Mouse (Mus musculus) heart, embryonic 13.5 days (tissue): ENCODE measurements around the gene Xpr1. TPM values are rescaled to one million over a fixed set of nuclear protein-coding genes. Genes with fewer than 3 reads are reported as not detected.
"Not testable (repeated sequence)": the region's sequence is repeated elsewhere in the genome, so short reads cannot be mapped to it uniquely, and the experiment has no call there.

ENCODE experiments used
- ATAC-seq: fragments of 200-750 bp; cut with Nextera tagmentation; 2 replicates; pipeline ENCODE4 v1.8.0; 2017; ENCODE audit warnings: moderate TSS enrichment; ENCODE audit not compliant: insufficient number of reproducible peaks, low FRiP score, low TSS enrichment; ENCODE audit errors: extremely low read depth
- H3K27ac ChIP-seq: fragments of 300-500 bp; sonication (generic); replicated peaks from 2 replicates; pipeline ENCODE4 v1.5.1; 2015; ENCODE audit warnings: moderate library complexity, mild to moderate bottlenecking, inconsistent platforms
- H3K27me3 ChIP-seq: fragments of 300-500 bp; sonication (generic); replicated peaks from 2 replicates; pipeline ENCODE4 v1.6.1; 2015; ENCODE audit warnings: mild to moderate bottlenecking, inconsistent platforms
- H3K36me3 ChIP-seq: fragments of 300-500 bp; sonication (generic); 2 replicates; pipeline ENCODE4 v1.6.1; 2015; ENCODE audit warnings: mild to moderate bottlenecking, inconsistent platforms
- H3K4me1 ChIP-seq: fragments of 300-500 bp; sonication (generic); 2 replicates; pipeline ENCODE4 v1.6.1; 2015; ENCODE audit warnings: inconsistent platforms
- H3K4me2 ChIP-seq: fragments of 300-500 bp; sonication (generic); 2 replicates; pipeline ENCODE4 v1.6.1; 2015; ENCODE audit warnings: inconsistent platforms, mild to moderate bottlenecking, moderate library complexity
- H3K4me3 ChIP-seq: fragments of 300-500 bp; sonication (generic); 2 replicates; pipeline ENCODE4 v1.5.1; 2015; ENCODE audit warnings: moderate library complexity, mild to moderate bottlenecking, inconsistent platforms
- H3K9ac ChIP-seq: fragments of 300-500 bp; sonication (generic); 2 replicates; pipeline ENCODE4 v1.6.1; 2015; ENCODE audit warnings: inconsistent platforms, mild to moderate bottlenecking, moderate library complexity
- H3K9me3 ChIP-seq: fragments of 300-500 bp; sonication (generic); 2 replicates; pipeline ENCODE4 v1.6.1; 2016; ENCODE audit warnings: inconsistent platforms
- WGBS: fragments of 180-500 bp; shearing (Covaris S2); methylation state at CpG from one replicate; pipeline ENCODE4 v1.1.7; 2015; ENCODE audit warnings: mixed read lengths; 5-methylcytosine and 5-hydroxymethylcytosine counted together
- polyA plus RNA-seq: library from polyadenylated mRNA; unstranded; fragments of >200 nt; fragmentation: Nextera tagmentation; extraction: Ambion mirVana; gene quantifications from 2 replicates; pipeline ENCODE4 v1.2.1, GENCODE M21; 2015

Gene Xpr1
- polyA plus RNA-seq, 1 experiment from 2014 or later: 9.5 TPM

DNA sequence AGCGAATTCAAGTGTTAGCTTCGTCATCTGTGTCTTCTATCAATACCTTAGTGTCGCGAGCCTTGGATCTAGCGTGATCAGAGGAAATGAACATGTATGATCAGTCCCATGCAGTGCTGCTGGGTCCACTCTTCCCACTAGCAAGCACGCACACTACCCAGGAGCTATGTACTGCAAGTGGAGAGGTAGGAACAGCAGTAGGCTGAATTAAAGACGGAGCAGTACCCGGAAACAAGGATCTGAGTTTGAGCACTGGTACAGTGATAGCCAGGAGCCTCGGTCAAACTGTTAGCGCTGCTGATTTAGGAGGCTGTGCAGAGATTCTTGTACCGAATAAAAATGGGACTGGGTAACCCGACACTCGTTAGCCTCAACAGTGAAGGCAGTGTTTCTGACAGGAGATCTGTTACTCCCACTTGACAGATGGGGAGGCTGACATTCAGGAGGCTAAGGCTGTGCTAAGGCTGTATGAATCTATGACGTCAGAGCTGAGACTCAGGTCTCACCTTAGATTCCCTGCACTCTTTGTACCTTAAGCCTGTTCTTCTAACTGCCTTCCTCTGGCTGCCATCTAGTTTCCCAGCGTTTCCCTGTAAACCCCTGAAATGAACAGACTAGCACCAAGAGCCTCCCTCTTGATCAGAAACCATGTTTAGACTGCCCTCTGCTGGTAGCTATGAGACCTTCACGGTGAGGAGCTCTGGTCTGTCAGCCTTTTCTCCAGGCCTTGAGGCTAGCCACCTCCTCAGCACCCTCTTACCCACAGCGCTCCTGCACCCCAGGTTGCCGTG is 136.0 kb downstream of the Xpr1 start:
- H3K27ac ChIP-seq: no peak overlapping the region

DNA sequence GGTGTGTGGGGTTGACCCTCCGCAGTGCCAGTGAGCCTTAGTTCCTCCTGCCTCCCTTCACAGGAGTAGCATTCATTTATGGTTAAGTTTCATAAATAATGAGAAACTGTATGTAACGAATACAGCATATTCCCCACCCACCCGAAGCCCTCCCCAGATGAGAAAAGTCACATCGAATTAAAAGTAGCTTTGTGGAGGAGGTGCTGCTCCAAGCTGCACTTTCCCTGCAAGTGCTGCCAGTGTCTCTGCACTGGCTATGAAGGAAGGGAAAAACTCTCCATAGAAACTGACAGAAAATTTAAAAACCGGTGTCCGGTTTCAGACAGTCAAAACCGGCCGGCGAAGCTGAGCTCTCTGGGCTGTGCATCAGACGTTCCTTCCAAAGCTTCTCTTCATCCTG is 136.9 kb downstream of the Xpr1 start:
- peaks cover 16% of the 10 kb centered on the region for H3K4me1 ChIP-seq
- no peak for ATAC-seq
- no peak overlapping the region for H3K4me2 ChIP-seq
- H3K9me3 ChIP-seq: no peaks in the 10 kb centered on the region
- no peaks in the 10 kb centered on the region for H3K27me3 ChIP-seq
- 69% methylated on average over 10 of the region's 10 CpGs for WGBS
- H3K36me3 ChIP-seq: peaks cover 36% of the 10 kb centered on the region
- H3K27ac ChIP-seq: no peak overlapping the region
- no peak overlapping the region for H3K9ac ChIP-seq
- H3K4me3 ChIP-seq: no peak overlapping the region

More for the DNA sequence above, 136.0 kb downstream of the Xpr1 start:
- Histone ChIP-seq H3K4me3 (no peak overlapping the region), H3K9ac (no peak overlapping the region), H3K4me1 (peaks cover 16% of the 10 kb centered on the region), H3K27me3 (no peaks in the 10 kb centered on the region), H3K9me3 (no peaks in the 10 kb centered on the region), H3K4me2 (no peak overlapping the region), H3K36me3 (peaks cover 44% of the 10 kb centered on the region)
- no peak; the same call in 1 of the 2 replicates for ATAC-seq
- WGBS: 52% methylated on average over 18 of the region's 18 CpGs

DNA sequence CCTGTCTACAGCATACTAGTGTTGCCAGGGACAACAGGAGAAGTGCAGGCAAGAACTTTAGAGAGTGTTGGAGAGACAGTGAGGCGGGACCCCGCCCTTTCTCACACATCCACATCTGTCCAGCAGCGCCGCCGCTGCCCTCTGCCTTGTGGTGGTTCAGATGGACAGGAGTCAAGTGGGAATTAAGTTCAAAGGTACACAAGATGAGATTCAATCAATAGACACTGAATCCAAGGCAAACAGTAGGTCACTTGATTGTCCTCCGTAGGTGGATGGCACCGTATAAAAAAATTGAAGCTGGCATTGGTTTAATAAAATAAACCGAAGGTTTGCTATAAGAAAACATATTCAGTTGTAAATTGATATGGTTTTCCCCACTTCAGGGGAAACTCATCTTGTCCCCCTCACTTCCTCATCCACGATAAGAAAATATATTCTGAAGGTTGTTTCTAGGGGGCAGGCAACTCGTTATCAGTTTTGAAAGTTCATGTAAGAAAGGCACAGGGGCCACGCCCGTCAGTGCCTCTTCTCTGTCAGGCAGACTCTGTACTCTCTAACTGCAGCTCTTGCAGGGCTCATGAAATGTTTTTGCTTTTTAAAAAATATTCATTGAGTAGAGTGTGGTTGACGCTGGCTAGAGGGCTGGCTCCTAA is 140.7 kb downstream of the Xpr1 start:
- H3K9ac ChIP-seq: no peak overlapping the region
- peaks cover 20% of the 10 kb centered on the region for H3K36me3 ChIP-seq
- no peak overlapping the region for H3K27ac ChIP-seq
- H3K4me1 ChIP-seq: peaks cover 20% of the 10 kb centered on the region
- no peak for ATAC-seq
- H3K4me3 ChIP-seq: no peak overlapping the region
- H3K9me3 ChIP-seq: no peaks in the 10 kb centered on the region
- no peaks in the 10 kb centered on the region for H3K27me3 ChIP-seq
- WGBS: 62% methylated on average over 13 of the region's 13 CpGs
- no peak overlapping the region for H3K4me2 ChIP-seq

DNA sequence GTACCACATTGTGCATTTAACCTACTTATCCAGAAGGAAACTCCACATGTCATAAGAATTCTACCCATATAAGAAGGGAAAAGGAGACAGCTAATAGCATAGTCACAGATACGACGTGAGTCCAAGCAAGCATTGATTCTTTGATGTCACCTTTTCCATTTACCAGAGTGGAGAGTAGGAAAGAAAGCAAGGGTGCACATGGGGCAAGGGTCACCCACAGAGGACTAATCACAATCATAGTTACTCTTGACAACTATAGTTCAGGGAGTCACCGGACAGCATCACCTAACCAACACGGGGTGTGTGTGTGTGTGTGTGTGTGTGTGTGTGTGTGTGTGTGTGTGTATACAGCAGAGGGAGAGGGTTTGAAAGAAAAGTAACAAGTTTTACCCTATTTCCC is 141.4 kb downstream of the Xpr1 start:
- no peak overlapping the region for H3K4me3 ChIP-seq
- peaks cover 16% of the 10 kb centered on the region for H3K36me3 ChIP-seq
- no peak for ATAC-seq
- H3K27ac ChIP-seq: no peak overlapping the region
- no peak overlapping the region for H3K9ac ChIP-seq
- no peaks in the 10 kb centered on the region for H3K27me3 ChIP-seq
- no peaks in the 10 kb centered on the region for H3K9me3 ChIP-seq
- WGBS: 79% methylated on average over 4 of the region's 4 CpGs
- peaks cover 20% of the 10 kb centered on the region for H3K4me1 ChIP-seq
- no peak overlapping the region for H3K4me2 ChIP-seq

DNA sequence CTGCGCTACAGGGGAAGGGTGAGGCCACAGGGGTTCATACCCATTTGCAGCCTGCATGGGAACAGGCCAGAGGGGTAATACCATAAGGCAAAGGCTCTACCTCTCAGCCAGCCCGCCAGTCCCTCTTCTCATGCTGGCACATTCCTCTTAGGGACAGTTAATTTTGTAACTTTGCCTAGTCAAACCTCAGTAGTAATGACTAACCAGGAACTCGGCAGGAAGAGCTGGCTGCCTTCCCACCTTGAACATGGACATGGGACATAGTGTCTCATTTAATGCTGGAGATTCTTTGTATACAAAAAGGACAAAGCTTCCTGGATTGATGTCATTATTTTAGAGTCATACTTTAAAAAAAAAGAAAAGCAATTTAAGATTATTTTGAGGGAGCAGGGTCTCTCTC is 142.2 kb downstream of the Xpr1 start:
- peaks cover 9% of the 10 kb centered on the region; the same call in 1 of the 2 replicates for H3K36me3 ChIP-seq
- no peaks in the 10 kb centered on the region for H3K9me3 ChIP-seq
- no peak overlapping the region for H3K4me3 ChIP-seq
- 79% methylated on average over 3 of the region's 3 CpGs for WGBS
- no peak for ATAC-seq
- no peak overlapping the region for H3K4me2 ChIP-seq
- peaks cover 20% of the 10 kb centered on the region for H3K4me1 ChIP-seq
- H3K27me3 ChIP-seq: no peaks in the 10 kb centered on the region
- H3K27ac ChIP-seq: no peak overlapping the region
- H3K9ac ChIP-seq: no peak overlapping the region

DNA sequence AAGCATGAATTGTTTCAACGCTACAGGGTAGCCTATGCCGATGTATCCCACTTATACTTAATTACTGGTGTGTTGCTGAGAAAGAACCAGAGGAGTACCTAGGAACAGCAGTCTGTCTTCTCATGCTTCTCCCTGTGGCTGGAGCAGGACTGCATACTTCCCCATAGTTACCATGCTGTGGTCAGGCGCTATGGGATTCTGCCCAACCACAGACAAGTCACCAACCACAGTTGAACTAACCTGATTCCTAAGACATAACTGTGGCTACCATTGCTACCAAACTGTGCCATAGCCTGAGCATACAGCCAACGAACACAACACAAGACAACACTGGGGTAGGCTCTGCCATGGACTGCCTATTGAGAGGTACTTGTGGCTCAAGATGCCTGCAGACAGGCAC is 144.3 kb downstream of the Xpr1 start:
- no peak for ATAC-seq
- Histone ChIP-seq H3K4me1 (peaks cover 17% of the 10 kb centered on the region), H3K4me2 (no peak overlapping the region), H3K27ac (no peak overlapping the region), H3K4me3 (no peak overlapping the region), H3K36me3 (no peaks in the 10 kb centered on the region), H3K9ac (no peak overlapping the region), H3K27me3 (no peaks in the 10 kb centered on the region), H3K9me3 (no peaks in the 10 kb centered on the region)
- 81% methylated on average over 4 of the region's 4 CpGs for WGBS

DNA sequence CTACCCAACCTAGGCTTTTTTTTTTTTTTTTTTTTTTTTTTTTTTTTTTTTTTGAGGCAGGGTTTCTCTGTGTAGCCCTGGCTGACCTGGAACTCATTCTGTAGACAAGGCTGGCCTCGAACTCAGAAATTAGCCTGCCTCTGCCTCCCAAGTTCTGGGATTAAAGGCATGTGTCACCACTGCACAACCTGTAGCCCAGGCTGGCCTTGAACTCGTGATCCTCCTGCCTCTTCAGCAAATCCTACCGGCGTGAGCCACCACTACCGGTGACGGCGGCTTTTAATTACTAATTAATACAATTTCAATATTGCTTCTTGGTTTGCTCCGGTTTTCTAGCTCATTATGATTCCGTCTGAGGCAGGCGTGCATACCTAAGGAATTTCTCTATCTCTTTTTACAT is 154.7 kb downstream of the Xpr1 start:
- H3K36me3 ChIP-seq, H3K27me3 ChIP-seq, H3K4me3 ChIP-seq, H3K4me2 ChIP-seq, H3K27ac ChIP-seq, H3K9me3 ChIP-seq, H3K4me1 ChIP-seq, H3K9ac ChIP-seq, ATAC-seq: not testable (repeated sequence)
- WGBS: 87% methylated on average over 10 of the region's 10 CpGs

DNA sequence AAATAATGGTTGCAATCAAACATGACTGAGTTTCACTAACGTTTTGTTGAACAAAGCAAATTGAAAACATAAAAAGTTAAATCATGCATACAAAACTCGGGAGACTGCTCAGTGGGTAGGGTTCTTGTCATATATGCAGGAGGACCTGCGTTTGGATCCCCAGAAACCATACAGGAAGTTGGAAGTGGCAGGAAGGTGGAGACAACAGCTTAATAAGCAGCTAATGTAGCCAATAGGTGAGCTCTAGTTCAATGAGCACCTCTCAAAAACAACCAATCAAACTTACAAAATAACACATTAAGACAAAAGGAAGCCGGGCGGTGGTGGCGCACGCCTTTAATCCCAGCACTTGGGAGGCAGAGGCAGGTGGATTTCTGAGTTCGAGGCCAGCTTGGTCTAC is 162.9 kb downstream of the Xpr1 start:
- whole genome bisulfite sequencing: 83% methylated on average over 8 of the region's 8 CpGs
- no peak for ATAC-seq

DNA sequence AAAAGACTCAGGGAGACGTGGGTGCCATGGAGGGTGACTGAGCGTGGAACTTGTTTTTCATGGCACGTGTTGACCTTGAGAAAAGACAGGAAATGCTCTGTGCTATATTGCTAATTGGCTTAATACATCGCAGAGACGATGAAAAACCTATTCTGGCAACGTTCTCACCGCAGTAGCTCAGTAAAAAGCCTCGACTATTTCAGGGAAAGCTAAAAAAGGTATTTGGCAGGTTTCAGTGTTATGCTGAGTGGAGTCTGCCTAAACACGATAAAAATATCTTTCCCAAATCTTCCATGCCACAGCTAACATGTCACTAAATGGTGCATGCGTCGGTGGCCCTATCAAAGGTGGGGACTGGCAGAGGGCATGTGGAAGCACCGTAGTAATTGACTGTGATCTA is 164.1 kb downstream of the Xpr1 start:
- Histone ChIP-seq H3K9ac (no peak overlapping the region), H3K4me2 (no peak overlapping the region), H3K4me3 (no peak overlapping the region), H3K4me1 (peaks cover 9% of the 10 kb centered on the region), H3K36me3 (no peaks in the 10 kb centered on the region), H3K27ac (no peak overlapping the region), H3K9me3 (no peaks in the 10 kb centered on the region), H3K27me3 (peaks cover 3% of the 10 kb centered on the region; the same call in 1 of the 2 replicates)
- 67% methylated on average over 12 of the region's 12 CpGs for WGBS
- no peak for ATAC-seq

More for the DNA sequence above, 162.9 kb downstream of the Xpr1 start:
- no peaks in the 10 kb centered on the region for H3K9me3 ChIP-seq
- H3K4me3 ChIP-seq: no peak overlapping the region
- H3K4me2 ChIP-seq: no peak overlapping the region
- no peak overlapping the region for H3K9ac ChIP-seq
- no peaks in the 10 kb centered on the region for H3K36me3 ChIP-seq
- H3K4me1 ChIP-seq: peaks cover 9% of the 10 kb centered on the region
- peaks cover 3% of the 10 kb centered on the region; the same call in 1 of the 2 replicates for H3K27me3 ChIP-seq
- no peak overlapping the region for H3K27ac ChIP-seq

DNA sequence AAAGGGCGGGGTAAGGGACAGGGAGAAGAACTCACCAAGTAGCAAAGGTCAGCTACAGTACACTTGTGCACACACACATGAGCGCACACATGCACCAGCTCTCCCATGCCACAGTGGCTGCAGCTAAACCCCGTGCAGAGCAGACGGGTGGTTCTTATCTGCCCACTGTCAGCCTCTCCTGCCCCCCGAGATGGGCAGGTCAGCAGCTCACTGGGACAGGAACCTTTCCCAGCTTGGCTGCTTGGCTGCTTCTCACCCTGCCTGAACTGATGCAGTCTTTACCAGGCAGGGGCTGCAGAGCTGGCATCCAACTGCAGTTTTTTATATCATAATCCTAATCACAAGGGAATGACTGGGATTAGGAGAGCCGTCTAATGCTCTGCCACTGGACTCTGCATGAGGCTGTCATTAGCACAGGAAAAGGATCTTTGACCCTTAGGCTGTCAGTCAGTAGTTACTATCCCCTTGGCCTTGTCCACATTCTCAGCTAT is 164.5 kb downstream of the Xpr1 start:
- Histone ChIP-seq H3K27me3 (peaks cover 3% of the 10 kb centered on the region; the same call in 1 of the 2 replicates), H3K4me2 (no peak overlapping the region), H3K36me3 (no peaks in the 10 kb centered on the region), H3K9ac (0 out of 2 replicates have a peak overlapping the region, but pooled peaks have one; percentile 28), H3K4me3 (no peak overlapping the region), H3K27ac (no peak overlapping the region), H3K4me1 (peaks cover 12% of the 10 kb centered on the region), H3K9me3 (no peaks in the 10 kb centered on the region)
- no peak for ATAC-seq
- WGBS: 36% methylated on average over 6 of the region's 6 CpGs

DNA sequence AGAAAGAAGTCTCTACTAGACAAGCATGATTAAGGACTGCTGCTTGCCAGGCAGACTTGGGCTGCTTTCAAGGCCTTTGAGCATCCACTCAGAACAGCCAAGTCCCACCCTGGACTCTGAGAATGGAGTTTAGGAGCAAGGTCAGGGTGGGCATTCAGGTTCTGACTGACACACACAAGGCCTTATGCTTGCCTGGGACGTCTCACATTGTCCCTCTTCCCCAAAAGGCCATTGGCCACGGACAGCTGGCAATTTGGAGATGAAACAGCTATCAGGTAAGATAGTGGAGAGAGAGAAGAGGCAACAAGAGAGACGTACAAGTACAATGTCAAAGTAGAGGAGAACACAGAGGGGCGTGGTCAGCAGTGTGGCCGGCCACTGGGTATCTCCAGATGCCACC is 165.6 kb downstream of the Xpr1 start:
- no peaks in the 10 kb centered on the region for H3K36me3 ChIP-seq
- no peak overlapping the region for H3K9ac ChIP-seq
- ATAC-seq: no peak
- H3K27me3 ChIP-seq: peaks cover 3% of the 10 kb centered on the region; the same call in 1 of the 2 replicates
- WGBS: 66% methylated on average over 5 of the region's 5 CpGs
- H3K4me3 ChIP-seq: no peak overlapping the region
- H3K4me1 ChIP-seq: peaks cover 16% of the 10 kb centered on the region
- H3K27ac ChIP-seq: no peak overlapping the region
- H3K9me3 ChIP-seq: no peaks in the 10 kb centered on the region
- no peak overlapping the region for H3K4me2 ChIP-seq
